Mouse (Mus musculus) heart, embryonic 16.5 days (tissue): Measurements from ENCODE around the gene Magi1. TPM values are rescaled to one million over a fixed set of nuclear protein-coding genes. Genes with fewer than 3 reads are reported as not detected.

Source experiments
- ATAC-seq: fragments of 200-750 bp; cut with Nextera tagmentation; replicated peaks from 2 replicates; pipeline ENCODE4 v1.8.0; 2017; ENCODE audit warnings: moderate number of reproducible peaks; ENCODE audit not compliant: insufficient read depth, low FRiP score; ENCODE audit errors: extremely low read depth
- H3K27ac ChIP-seq: fragments of 300-500 bp; sonication (generic); 2 replicates; pipeline ENCODE4 v1.5.1; 2014; ENCODE audit warnings: mild to moderate bottlenecking, low read length, control low read depth, moderate library complexity
- H3K27me3 ChIP-seq: fragments of 300-500 bp; sonication (generic); 2 replicates; pipeline ENCODE4 v1.6.1; 2014; ENCODE audit warnings: low read length, mixed read lengths; ENCODE audit not compliant: control insufficient read depth, insufficient read depth
- H3K36me3 ChIP-seq: fragments of 300-500 bp; sonication (generic); 2 replicates; pipeline ENCODE4 v1.6.1; 2014; ENCODE audit not compliant: control insufficient read depth, insufficient read depth
- H3K4me1 ChIP-seq: fragments of 300-500 bp; sonication (generic); 2 replicates; pipeline ENCODE4 v1.6.1; 2014; ENCODE audit warnings: low read length, mixed read lengths; ENCODE audit not compliant: control insufficient read depth, insufficient read depth
- H3K4me2 ChIP-seq: fragments of 300-500 bp; sonication (generic); 2 replicates; pipeline ENCODE4 v1.6.1; 2014; ENCODE audit warnings: low read depth, mild to moderate bottlenecking, control low read depth, low read length
- H3K4me3 ChIP-seq: fragments of 300-500 bp; sonication (generic); 2 replicates; pipeline ENCODE4 v1.5.1; 2014; ENCODE audit warnings: mild to moderate bottlenecking, control low read depth, low read length
- H3K9ac ChIP-seq: fragments of 300-500 bp; sonication (generic); 2 replicates; pipeline ENCODE4 v1.6.1; 2014; ENCODE audit warnings: low read length, control low read depth
- H3K9me3 ChIP-seq: fragments of 300-500 bp; sonication (generic); replicated peaks from 2 replicates; pipeline ENCODE4 v1.6.1; 2016; ENCODE audit warnings: low read length; ENCODE audit not compliant: control insufficient read depth
- WGBS: fragments of 180-500 bp; shearing (Covaris S2); extraction: QIAGEN DNeasy Blood & Tissue Kit; methylation state at CpG from one replicate; pipeline ENCODE4 v1.1.7; 2014; 5-methylcytosine and 5-hydroxymethylcytosine counted together
- polyA plus RNA-seq: library from polyadenylated mRNA; unstranded; fragments of >200 nt; fragmentation: Nextera tagmentation; extraction: Ambion mirVana; gene quantifications from 2 replicates; pipeline ENCODE4 v1.2.1, GENCODE M21; 2015

Magi1 gene
- polyA plus RNA-seq, 1 experiment from 2014 or later = 6.3 TPM

DNA sequence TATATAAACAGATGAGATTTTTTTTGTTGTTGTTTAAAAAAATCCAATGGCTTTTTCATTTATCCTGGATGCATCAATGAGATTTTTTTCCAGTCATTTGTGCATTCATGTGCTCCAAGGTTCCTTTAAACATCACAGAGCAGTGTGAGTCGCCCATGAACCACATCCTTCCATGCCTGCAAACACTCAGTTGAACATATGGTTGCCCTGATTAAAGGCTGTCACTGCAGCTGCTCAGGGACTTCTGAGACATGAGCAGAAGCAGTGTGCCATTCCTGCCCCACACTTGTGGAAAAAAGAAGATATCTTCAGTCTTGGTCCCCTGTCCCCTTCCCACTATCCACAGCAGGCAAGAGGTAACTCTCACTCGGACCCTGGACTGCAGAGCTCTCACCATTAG lies 133.9 kb downstream of the Magi1 start:
- H3K4me2 ChIP-seq = no peak overlapping the region
- no peak overlapping the region for H3K27ac ChIP-seq
- peaks cover 37% of the 10 kb centered on the region for H3K4me1 ChIP-seq
- 30% methylated on average over 2 of the region's 2 CpGs for WGBS
- H3K9ac ChIP-seq = no peak overlapping the region
- H3K36me3 ChIP-seq = no peaks in the 10 kb centered on the region
- H3K4me3 ChIP-seq = no peak overlapping the region
- H3K9me3 ChIP-seq = no peaks in the 10 kb centered on the region
- ATAC-seq = no peak
- H3K27me3 ChIP-seq = no peaks in the 10 kb centered on the region

DNA sequence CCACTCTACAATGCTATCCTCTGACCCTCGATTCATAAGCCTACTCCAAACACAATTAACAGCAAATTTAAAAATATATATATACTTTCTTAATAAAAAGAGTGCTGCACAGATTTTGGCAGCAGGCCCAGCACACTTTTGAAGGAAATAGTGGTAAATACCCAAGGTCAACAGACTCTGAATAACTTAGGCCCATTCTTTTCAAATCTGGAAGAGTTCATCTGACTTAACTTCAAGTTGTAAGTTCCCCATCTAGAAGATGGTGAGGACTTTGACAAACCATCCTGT lies 137.6 kb downstream of the Magi1 start:
- H3K4me2 ChIP-seq = no peak overlapping the region
- peaks cover 30% of the 10 kb centered on the region for H3K4me1 ChIP-seq
- H3K36me3 ChIP-seq = no peaks in the 10 kb centered on the region
- WGBS = 35% methylated on average over 1 of the region's 1 CpGs
- no peak overlapping the region for H3K4me3 ChIP-seq
- no peak overlapping the region for H3K9ac ChIP-seq
- no peaks in the 10 kb centered on the region for H3K9me3 ChIP-seq
- H3K27ac ChIP-seq = no peak overlapping the region; the same call in 1 of the 2 replicates
- no peaks in the 10 kb centered on the region for H3K27me3 ChIP-seq
- ATAC-seq = no peak

DNA sequence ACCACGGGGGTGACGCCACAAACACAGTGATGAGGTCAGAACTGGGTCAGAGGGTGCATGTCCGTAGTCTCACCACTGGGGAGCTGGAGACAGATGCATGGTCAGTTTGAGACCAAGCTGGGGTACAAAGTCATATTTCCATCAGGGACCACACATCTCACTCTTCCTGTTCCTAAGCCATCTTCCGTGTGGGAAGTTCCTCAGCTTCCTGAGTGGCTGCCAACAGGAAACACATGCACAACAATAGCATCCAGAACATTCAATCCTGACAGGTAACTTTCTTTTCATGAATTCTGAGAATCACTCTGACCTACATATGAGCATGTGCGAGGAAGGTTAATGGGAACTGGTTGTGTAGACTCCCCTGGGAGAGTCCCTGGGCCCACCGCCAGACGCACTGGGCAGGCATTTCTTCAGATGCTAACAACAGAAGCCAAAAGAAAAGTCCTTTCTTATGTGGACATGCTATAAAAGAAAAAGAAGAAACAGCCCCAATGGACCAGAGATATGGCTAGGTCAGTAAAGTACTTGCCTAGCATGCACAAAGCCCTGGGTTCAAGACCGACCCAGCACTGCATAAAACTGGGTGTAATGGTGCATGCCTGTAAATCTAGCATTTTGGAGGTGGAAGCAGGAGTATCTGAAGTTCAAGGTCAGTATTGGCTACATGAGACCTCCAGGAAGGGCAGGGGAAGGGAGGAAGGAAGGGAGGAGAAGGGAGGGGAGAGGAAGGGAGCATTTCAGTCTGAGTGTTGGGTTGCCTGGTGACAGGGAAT lies 138.1 kb downstream of the Magi1 start:
- ATAC-seq = peak; percentile 28; the same call in 1 of the 2 replicates
- no peak overlapping the region for H3K9ac ChIP-seq
- H3K4me1 ChIP-seq = peaks cover 27% of the 10 kb centered on the region
- H3K27me3 ChIP-seq = no peaks in the 10 kb centered on the region
- no peak overlapping the region for H3K4me2 ChIP-seq
- no peaks in the 10 kb centered on the region for H3K36me3 ChIP-seq
- H3K4me3 ChIP-seq = no peak overlapping the region
- no peaks in the 10 kb centered on the region for H3K9me3 ChIP-seq
- WGBS = 77% methylated on average over 8 of the region's 8 CpGs
- H3K27ac ChIP-seq = peak overlapping the region; percentile 30; the same call in 1 of the 2 replicates

DNA sequence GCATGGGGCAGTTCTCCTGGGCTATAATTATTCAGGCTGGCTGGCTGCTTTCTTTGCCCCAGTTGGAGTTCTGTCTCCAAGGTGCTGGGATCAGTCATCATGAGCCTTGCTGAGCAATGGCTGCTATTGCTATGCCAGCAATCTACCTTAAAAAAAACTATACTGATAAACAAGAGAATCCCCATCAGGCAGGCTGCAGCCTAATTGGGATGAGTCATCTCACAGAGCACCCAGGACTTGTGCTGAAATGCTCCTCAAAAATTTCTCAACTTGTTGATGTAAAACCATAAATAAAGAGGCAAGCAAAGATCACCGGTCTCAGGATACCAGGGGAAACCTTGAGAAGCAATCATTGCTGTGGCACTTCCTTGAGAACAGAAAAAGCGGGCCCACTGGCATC lies 141.2 kb downstream of the Magi1 start:
- Histone ChIP-seq H3K4me1 (peaks cover 22% of the 10 kb centered on the region), H3K4me3 (no peak overlapping the region), H3K27ac (no peak overlapping the region), H3K36me3 (no peaks in the 10 kb centered on the region), H3K9ac (no peak overlapping the region), H3K4me2 (no peak overlapping the region), H3K9me3 (no peaks in the 10 kb centered on the region), H3K27me3 (no peaks in the 10 kb centered on the region)
- 88% methylated on average over 2 of the region's 2 CpGs for WGBS
- ATAC-seq = no peak

DNA sequence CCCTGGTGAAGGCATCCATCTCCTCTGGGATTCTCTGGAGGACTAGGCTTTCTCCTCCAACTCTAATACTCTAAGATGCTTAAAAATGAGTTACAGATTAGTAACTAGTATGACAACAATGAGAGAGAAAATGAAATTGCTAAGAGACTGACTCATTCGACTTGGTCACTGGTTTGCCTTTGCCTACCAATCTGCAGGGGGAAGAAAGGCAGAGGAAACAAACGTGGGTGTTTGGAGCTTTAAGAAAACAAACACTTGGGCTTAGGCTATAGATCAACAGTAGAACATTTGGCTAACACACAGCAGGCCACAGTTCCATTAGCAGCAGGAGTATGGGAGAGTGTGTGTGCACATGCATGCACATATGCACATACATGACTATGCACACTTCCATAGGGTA lies 142.2 kb downstream of the Magi1 start:
- 35% methylated on average over 2 of the region's 2 CpGs for WGBS
- Histone ChIP-seq H3K9me3 (no peaks in the 10 kb centered on the region), H3K9ac (no peak overlapping the region), H3K27me3 (no peaks in the 10 kb centered on the region), H3K4me1 (peaks cover 17% of the 10 kb centered on the region), H3K4me2 (no peak overlapping the region), H3K4me3 (no peak overlapping the region), H3K36me3 (no peaks in the 10 kb centered on the region), H3K27ac (no peak overlapping the region)
- ATAC-seq = no peak

DNA sequence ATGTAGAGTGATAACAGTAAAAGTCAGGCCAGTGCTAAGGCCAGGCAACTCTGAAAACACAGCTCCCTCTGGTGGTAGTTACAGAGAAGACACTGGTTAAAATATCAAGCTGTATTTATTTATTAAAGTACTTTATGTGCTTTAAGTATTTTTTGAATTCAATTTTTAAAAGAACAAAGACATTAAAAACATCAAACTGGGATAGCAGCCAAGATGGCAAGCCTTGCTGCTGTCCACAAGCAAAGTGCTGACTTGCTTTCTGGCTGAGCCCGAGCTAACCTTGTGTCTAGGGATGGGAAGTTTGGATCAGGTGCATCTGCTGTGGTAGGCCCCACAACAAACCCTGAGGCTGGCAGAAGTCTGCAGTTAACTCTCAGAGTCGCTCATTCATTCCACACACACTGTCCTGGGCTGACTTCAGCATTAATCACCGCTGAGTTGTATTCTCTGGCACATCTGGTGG lies 143.7 kb downstream of the Magi1 start:
- no peak overlapping the region for H3K27ac ChIP-seq
- 71% methylated on average over 3 of the region's 3 CpGs for WGBS
- H3K36me3 ChIP-seq = no peaks in the 10 kb centered on the region
- H3K4me1 ChIP-seq = 0 out of 2 replicates have a peak, but pooled peaks cover 5% of the 10 kb centered on the region
- no peaks in the 10 kb centered on the region for H3K9me3 ChIP-seq
- H3K27me3 ChIP-seq = no peaks in the 10 kb centered on the region
- no peak; the same call in 1 of the 2 replicates for ATAC-seq
- no peak overlapping the region for H3K9ac ChIP-seq
- H3K4me3 ChIP-seq = no peak overlapping the region
- H3K4me2 ChIP-seq = no peak overlapping the region

DNA sequence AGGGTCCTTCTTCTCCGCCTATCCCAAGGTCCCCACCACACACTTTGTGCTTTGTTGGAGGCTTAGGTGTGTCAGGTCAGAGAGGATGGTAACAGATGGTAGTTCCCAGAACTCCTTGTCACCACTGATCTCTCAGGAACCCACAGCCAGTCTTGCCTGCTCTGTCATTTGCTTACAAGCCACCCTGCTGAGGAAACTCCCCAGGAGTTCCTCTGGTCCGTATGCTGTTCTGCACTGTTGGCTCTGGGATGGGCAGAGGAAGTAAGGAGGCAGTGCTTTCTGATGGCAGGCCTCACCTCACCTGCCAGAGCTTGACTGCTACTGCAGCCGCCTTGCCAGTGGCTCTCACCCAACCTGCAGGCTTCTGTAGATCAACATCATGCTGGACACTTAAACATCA lies 147.0 kb downstream of the Magi1 start:
- Histone ChIP-seq H3K27ac (no peak overlapping the region), H3K4me2 (no peak overlapping the region), H3K4me1 (peaks cover 7% of the 10 kb centered on the region; the same call in 1 of the 2 replicates), H3K27me3 (no peaks in the 10 kb centered on the region), H3K9me3 (no peaks in the 10 kb centered on the region), H3K4me3 (no peak overlapping the region), H3K9ac (no peak overlapping the region), H3K36me3 (no peaks in the 10 kb centered on the region)
- ATAC-seq = no peak
- 84% methylated on average over 3 of the region's 3 CpGs for WGBS

DNA sequence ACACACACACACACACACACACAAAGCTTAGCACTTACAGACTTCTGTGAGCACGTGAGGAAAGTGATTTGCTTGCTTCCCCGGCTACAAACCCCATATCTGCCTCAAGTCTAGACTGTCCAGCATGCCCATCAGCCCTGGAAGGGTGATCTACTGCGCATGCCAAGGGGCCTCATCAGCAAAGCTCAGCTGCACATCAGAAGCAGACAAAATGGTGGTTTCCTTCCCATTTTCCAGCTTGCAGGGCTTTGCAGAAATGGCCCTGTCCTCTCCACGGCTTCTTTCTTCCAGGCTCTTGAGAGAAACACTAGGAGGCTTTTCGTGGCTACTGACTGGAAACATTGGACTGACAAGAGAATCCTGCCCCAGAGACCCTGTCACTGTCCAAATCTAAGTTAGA lies 149.6 kb downstream of the Magi1 start:
- Histone ChIP-seq H3K4me1 (peaks cover 6% of the 10 kb centered on the region), H3K4me2 (no peak overlapping the region), H3K36me3 (no peaks in the 10 kb centered on the region), H3K27me3 (no peaks in the 10 kb centered on the region), H3K27ac (no peak overlapping the region), H3K9ac (no peak overlapping the region), H3K4me3 (no peak overlapping the region), H3K9me3 (no peaks in the 10 kb centered on the region)
- ATAC-seq = no peak
- WGBS = 83% methylated on average over 5 of the region's 5 CpGs

DNA sequence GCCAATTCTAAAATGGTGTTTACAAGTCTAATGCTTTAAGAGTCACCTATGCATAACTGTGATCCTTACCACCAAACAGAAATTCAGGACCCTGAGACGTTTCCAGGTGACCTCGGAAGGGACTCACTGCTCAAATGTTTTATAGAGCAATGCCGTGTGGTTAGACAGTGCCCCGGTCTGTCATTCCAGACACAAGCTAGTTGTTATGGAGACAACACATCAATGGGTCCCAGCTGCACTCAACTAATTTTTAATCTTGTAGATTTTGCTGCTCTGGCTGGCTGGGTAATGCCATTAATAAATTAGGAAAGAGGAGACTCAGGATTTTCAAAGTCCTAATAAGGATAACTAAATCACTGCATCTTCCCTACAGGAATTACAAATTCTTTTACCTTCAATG lies 151.7 kb downstream of the Magi1 start:
- H3K36me3 ChIP-seq = no peaks in the 10 kb centered on the region
- no peak overlapping the region for H3K4me2 ChIP-seq
- H3K4me3 ChIP-seq = no peak overlapping the region
- no peak overlapping the region for H3K27ac ChIP-seq
- H3K4me1 ChIP-seq = peaks cover 27% of the 10 kb centered on the region
- no peak for ATAC-seq
- H3K9me3 ChIP-seq = no peaks in the 10 kb centered on the region
- WGBS = 62% methylated on average over 4 of the region's 4 CpGs
- no peaks in the 10 kb centered on the region for H3K27me3 ChIP-seq
- no peak overlapping the region for H3K9ac ChIP-seq
